Mouse (Mus musculus): ENCODE results near the gene Fmo6.

Fmo6 gene

GRCm38 (mm10) chr1:162937415-162937814 is at the start of gene Fmo6:
Gene Fmo6 (minus strand): TSS chr1:162937515.
- DNase-seq, result no peak

- no peak for DNase-seq
These were observed 49.5 kb upstream of the Fmo6 start for GRCm38 (mm10) chr1:162986777-162987176.

DNA sequence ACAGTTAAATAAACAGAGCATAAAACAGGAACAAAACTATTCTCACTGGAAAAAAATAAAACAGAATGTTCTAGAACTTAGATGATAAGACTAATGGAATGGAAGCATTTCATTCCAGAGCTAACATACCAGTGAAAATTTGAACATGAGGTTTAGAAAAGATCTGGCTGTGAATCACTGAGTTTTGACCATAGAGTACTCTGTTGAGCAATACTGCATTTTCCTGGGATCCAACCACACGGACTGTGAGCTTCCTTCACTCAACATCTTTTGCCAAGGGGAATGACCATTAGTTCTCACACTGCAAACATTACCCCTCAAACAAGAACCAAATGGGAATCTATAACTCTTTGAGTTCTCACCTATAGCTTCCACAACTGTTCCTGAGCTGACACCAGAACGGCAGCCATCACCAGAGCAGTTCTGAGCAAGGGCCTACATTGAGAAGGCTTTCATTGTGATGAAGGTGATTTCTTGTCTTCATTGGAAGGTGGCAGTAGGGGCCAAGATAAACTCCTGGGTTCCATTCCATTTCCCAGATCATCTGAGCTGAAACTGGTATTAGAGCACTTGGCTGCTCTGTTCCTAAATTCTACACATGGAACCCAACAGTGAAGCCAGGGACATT is 48.9 kb upstream of the Fmo6 start:
- no peak for DNase-seq

GRCm38 (mm10) chr1:162984428-162984827 is 47.1 kb upstream of the Fmo6 start, which contains the start of gene Fmo3:
Gene Fmo3 (minus strand): TSS chr1:162984528.
- DNase-seq, result no peak

DNA sequence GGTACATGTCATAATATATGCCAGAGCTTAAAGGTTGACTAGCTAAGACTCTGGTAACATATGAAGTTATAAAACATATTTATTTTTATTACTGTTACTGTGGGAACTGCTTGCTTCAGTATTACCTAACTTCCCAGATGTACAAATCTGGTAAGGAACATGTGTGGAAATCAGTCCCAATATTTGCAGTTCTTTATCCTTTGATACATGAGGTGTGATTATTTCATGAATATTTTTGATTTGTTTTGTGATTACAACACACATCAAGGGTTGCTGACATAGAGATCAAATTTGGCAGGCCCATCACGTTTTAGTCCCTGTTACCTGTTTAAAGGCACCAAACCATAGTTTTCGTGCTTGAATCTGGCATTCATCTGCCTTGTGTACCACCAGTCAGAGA is 26.2 kb upstream of the Fmo6 start:
- DNase-seq, result no peak

GRCm38 (mm10) chr1:162957422-162957821 is 20.1 kb upstream of the Fmo6 start:
- no peak for DNase-seq

GRCm38 (mm10) chr1:162953079-162953478 is 15.8 kb upstream of the Fmo6 start:
- DNase-seq, result no peak

DNA sequence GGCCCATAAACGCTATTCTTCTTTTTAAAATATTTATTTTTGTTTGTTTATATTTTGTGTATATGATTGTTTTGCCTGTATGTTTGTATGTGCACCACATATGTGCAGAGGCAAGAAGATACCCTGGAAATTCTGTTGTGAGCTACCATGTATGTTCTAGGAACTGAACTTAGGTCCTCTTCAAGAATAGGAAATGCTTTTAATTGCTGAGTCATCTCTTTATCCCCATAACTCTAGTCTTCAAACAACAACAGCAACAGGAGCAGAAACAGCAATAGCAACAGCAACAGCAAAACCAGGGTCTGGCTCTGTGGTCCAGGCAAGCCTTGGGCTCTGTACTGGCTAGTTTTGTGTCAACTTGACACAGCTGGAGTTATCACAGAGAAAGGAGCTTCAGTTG is 12.4 kb upstream of the Fmo6 start:
- no peak for DNase-seq

DNA sequence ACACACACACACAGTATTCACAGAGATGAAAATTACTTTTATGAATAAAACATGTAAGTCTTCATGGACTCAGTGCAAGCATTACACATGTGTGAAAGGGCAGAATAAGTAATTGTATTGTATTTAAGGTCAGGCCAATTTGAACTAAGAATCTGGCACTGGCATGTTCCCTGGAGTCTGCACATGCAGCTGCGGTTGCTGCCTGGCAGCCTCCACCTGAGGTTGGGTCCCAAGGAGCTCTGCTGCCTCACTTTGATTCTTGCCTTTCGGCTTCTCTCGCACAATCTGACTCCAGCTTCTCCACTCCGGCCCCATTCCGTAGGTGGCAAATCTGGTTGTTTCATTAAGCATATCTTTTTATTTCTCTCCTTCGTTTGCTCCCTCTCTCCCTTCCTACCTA is 10.6 kb upstream of the Fmo6 start:
- DNase-seq, result no peak

DNA sequence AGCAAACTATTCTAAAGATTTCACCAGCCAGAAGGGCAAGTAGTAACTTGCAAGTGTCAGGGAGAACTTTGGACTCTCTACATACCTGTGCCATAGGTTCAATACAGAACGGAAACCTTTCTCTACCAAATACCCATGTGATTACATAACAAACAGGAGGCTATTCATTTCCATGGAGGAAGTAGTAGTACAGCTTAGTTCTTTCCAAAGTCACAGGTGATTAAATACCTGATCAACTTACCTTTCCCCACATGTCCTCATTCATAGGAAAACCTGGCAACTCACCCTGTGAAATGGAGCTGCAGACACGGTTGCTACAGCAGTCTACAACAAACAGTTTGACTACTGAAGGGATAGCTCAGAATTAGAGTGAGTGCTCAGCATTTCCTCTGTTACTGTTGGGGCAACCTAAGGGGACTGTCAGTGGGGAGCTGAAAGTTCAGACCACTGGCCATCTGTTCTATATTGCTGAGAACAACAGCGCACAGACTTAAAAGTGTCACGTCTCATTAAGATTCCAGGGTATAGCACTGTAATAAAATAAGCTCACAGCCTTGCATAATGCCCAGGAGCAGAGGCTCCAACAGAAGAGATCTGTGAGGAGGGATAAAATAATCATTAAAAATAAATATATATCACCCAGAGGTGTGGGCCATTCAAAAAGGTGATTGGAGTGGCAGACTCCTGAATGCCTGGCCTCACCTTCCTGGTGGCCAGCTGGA is 9.7 kb upstream of the Fmo6 start:
- no peak for DNase-seq

GRCm38 (mm10) chr1:162943700-162944099 is 6.4 kb upstream of the Fmo6 start:
- no peak for DNase-seq

- no peak for DNase-seq
These were observed 1.5 kb upstream of the Fmo6 start for GRCm38 (mm10) chr1:162938696-162939351.

GRCm38 (mm10) chr1:162937970-162938695 is 818 bp upstream of the Fmo6 start:
- no peak for DNase-seq

DNA sequence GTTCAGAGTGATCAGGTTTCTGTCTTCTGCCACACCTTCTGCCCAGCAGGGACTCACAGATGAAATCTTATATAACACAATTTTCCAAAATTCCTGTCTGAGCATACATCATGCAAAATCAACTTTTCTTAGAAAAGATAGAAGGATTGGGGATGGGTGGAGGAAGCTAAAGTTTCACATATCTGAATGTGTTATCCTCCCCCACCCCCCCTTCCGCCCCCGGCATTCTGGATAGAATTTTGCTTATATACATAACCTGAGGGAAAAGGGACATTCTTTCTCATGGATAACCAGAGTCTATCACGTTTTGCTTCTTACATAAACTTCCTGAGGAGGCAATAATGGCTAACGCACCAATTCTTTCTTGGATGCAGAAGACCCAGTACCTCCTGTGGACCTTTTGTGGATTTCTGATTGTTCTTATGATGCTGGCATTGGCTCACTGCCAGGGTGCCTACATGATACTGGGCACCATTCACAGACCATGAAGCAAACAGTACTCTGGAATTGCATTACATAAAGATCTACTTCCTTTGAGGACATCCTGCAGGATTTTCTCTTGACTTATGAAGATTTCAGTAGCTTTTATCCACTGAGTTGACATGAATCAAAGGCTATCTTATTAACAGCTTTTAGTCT is 2.8 kb downstream of the Fmo6 start:
- DNase-seq, result no peak

GRCm38 (mm10) chr1:162932386-162932785 is 4.9 kb downstream of the Fmo6 start:
- DNase-seq, result no peak

- no peak for DNase-seq
These were observed 5.4 kb downstream of the Fmo6 start for GRCm38 (mm10) chr1:162931880-162932279.

- DNase-seq, result no peak
These were observed 5.9 kb downstream of the Fmo6 start for GRCm38 (mm10) chr1:162931310-162931875.

- no peak for DNase-seq
These were observed 6.7 kb downstream of the Fmo6 start for GRCm38 (mm10) chr1:162930631-162931030.

DNA sequence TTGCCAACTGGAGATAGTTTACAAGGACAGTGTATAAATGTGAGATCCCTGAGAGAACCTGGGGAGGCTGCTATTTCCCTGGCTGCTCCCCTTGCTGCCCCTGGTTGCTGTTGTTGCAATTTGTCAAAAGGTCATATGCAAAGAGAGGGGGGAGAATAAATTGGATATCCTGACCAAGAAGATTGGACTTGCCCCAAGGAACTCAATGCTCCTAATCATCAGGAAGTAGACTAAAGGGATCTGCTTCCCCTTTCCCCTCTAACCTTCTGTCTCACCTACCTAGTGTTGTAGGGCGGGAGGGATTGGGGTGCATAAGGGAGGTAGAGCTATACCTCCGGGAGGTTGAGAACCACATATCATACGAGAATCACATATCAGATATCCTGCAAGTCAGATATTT is 8.2 kb downstream of the Fmo6 start:
- DNase-seq, result no peak

- DNase-seq, result no peak
These were observed 12.2 kb downstream of the Fmo6 start for GRCm38 (mm10) chr1:162925121-162925520.

GRCm38 (mm10) chr1:162916661-162917060 is 20.7 kb downstream of the Fmo6 start:
- no peak for DNase-seq

DNA sequence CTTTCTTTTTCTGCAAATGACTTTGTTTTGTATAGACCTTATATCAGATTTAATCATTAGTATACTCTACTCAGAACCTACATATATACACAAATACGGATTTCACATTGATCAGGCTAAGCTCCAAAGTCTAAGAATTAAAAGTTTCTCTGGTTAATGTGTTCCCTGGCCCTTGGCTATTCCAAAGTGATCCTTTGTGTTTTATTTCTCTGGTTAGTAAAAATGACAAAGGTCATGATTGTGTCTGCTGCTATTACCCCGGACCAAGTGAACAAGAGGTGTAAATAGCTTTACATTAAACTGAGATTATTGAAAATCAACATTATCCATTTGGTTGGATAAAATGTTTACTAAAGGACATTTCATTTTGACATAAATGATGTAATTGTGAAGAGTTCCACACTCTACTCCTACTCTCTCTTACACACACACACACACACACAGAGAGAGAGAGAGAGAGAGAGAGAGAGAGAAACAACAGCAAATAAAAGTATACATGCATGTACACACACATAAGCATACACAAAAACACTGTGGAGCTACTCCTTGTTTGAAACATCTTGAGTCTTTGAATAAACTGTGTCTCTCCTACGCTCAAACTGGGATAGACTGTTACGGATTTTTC is 22.3 kb downstream of the Fmo6 start:
- no peak for DNase-seq

Measured in spleen, adult 18-20 months (tissue).